Mouse (Mus musculus) ES-E14 (cell line): ENCODE data around the gene Ifitm6.

Experiments used
- MAFK ChIP-seq: IDR thresholded peaks from 2 replicates; pipeline ENCODE4 v1.6.1; 2014; ENCODE audit warnings: mild to moderate bottlenecking, low read depth, low read length, inconsistent platforms; ENCODE audit not compliant: insufficient read depth
- ZC3H11A ChIP-seq: IDR thresholded peaks from 2 replicates; pipeline ENCODE4 v1.6.1; 2012; ENCODE audit warnings: low read depth, mild to moderate bottlenecking, inconsistent platforms, low read length, borderline replicate concordance

GRCm38 (mm10) chr7:140971479-140972171, 46.1 kb downstream of the Ifitm6 start:
- no peak for TF ChIP-seq ZC3H11A
- no peak for TF ChIP-seq MAFK
